Mouse (Mus musculus): ENCODE measurements at regions not wholly inside any gene's neighbourhood (a gene's known extent, or its start where the extent isn't known, plus 50 kb on each side); places are given as distances from the start of the nearest gene placed in this dataset.

- TF ChIP-seq CTCF (conservative IDR thresholded peaks at IDR 0.05; ENCODE audit: insufficient read depth, insufficient read length, low read depth, low read length): no peak
- TF ChIP-seq POLR2A (IDR thresholded peaks at IDR 0.05; ENCODE audit: low read depth, low read length): no peak
Measured at GRCm38 (mm10) chr10:23541914-23542313, 191.3 kb upstream of the Eya4 start.
